8 mouse cellular contexts compared by ENCODE assay signal in genomic region chr19:40343018-40343417, GRCm38 (mm10).
A peak's percentile ranks its signal among the peaks of the same experiment; 100 is the strongest.
DNase-seq lines count a peak whose midpoint lies in the region; ATAC-seq and TF ChIP-seq lines count a peak whose summit lies in the region.

No protein-coding gene starts in this region.

- TF ChIP-seq EP300 in CH12.LX (IDR thresholded peaks at IDR 0.05; ENCODE audit: low read length) = no peak

- H3K4me1 ChIP-seq in CH12.LX (ENCODE audit: control insufficient read depth in 1 of 2, insufficient read depth in 2 of 2) = peaks cover 0 to 3% of the 10 kb centered on the region in 2 experiments; a peak in 1 of 4 replicates
- H3K4me1 ChIP-seq in lung, embryonic 16.5 days (replicated peaks; ENCODE audit: control insufficient read depth, insufficient read depth, low read length) = peaks cover 10% of the 10 kb centered on the region

- intact Hi-C loops in heart, postnatal 25 days (cut with DNase I) = loop anchor here (1.0 to 2.0 kb wide), 2 partner anchors 38 to 202 kb away; no protein-coding TSS in a partner anchor

- no peaks in the 10 kb centered on the region for H3K9me3 ChIP-seq in CH12.LX (replicated peaks; ENCODE audit: low read length)
- H3K9me3 ChIP-seq in lung, embryonic 16.5 days (ENCODE audit: control insufficient read depth, low read length) = no peaks in the 10 kb centered on the region

- TF ChIP-seq RAD21 in CH12.LX (IDR thresholded peaks at IDR 0.05; ENCODE audit: low read depth, low read length) = peak; percentile 94

- H3K4me3 ChIP-seq in CH12.LX (replicated peaks in 1 of 3; ENCODE audit: low read depth in 2 of 3, low read length in 2 of 3, poor library complexity in 1 of 3) = no peak overlapping the region
- H3K4me3 ChIP-seq in lung, embryonic 16.5 days (ENCODE audit: low read length) = no peak overlapping the region

- in situ Hi-C loops in CH12.LX (cut with MboI; ENCODE audit: low pct_ligation_motif_present, low pct_unique_long_range_greater_than_20kb, low sequenced_read_pairs) = loop anchor here (10.0 kb wide), 1 partner anchor 202 kb away; no protein-coding TSS in a partner anchor

- H3K79me2 ChIP-seq in CH12.LX (replicated peaks; ENCODE audit: control insufficient read depth, extremely low read depth, insufficient read depth, poor library complexity, severe bottlenecking) = no peaks in the 10 kb centered on the region

- peak; percentile 80 for DNase-seq in CH12.LX (ENCODE audit: extremely low read depth)
- peak; percentile 89 for DNase-seq in brain, adult 2 months (ENCODE audit: low read depth, low spot score)
- DNase-seq in heart, postnatal 25 days (ENCODE audit: low spot score) = peak; percentile 45
- DNase-seq in layer of hippocampus, adult 8-10 months (ENCODE audit: low spot score in 2 of 2) = peak; percentile 68 to 86
- peak; percentile 59 for DNase-seq in ovary, postnatal 10 days (ENCODE audit: low spot score)
- peak; percentile 75 for DNase-seq in thymus, postnatal 0 days (ENCODE audit: low spot score)

- H3K27me3 ChIP-seq in CH12.LX (replicated peaks) = no peaks in the 10 kb centered on the region
- H3K27me3 ChIP-seq in lung, embryonic 16.5 days (ENCODE audit: control insufficient read depth, insufficient read depth, low read depth, low read length) = no peaks in the 10 kb centered on the region

- H3K36me3 ChIP-seq in CH12.LX (replicated peaks in 1 of 2; ENCODE audit: control insufficient read depth in 1 of 2, insufficient read depth in 1 of 2, low read length in 1 of 2) = peaks cover 0 to 3% of the 10 kb centered on the region in 2 experiments
- no peaks in the 10 kb centered on the region for H3K36me3 ChIP-seq in lung, embryonic 16.5 days (ENCODE audit: control insufficient read depth, insufficient read depth, low read length)

- dilution Hi-C loops in CH12.LX (cut with MboI; ENCODE audit: extremely low pct_ligation_motif_present, extremely low pct_unique_long_range_greater_than_20kb, low sequenced_read_pairs) = no loop called here

- no peak for TF ChIP-seq POLR2A in CH12.LX (IDR thresholded peaks at IDR 0.05; ENCODE audit: low read depth, low read length)

- peak; percentile 84 to 95 for TF ChIP-seq CTCF in CH12.LX (conservative IDR thresholded peaks at IDR 0.05 in 1 of 2, IDR thresholded peaks at IDR 0.05 in 1 of 2; ENCODE audit: low read depth in 2 of 2, low read length in 2 of 2)

- peak; percentile 83 for ATAC-seq in erythroid progenitor cell, adult 5-6 weeks (replicated peaks; ENCODE audit: low FRiP score, poor library complexity, severe bottlenecking)
- ATAC-seq in lung, embryonic 16.5 days (ENCODE audit: low read depth) = peak; percentile 57

- no peak overlapping the region for H3K4me2 ChIP-seq in CH12.LX (ENCODE audit: insufficient read depth, low read depth, poor library complexity, severe bottlenecking)
- no peak overlapping the region for H3K4me2 ChIP-seq in lung, embryonic 16.5 days (ENCODE audit: low read depth, low read length)

- H3K27ac ChIP-seq in CH12.LX (ENCODE audit: insufficient read depth, low read depth) = no peak overlapping the region
- no peak overlapping the region for H3K27ac ChIP-seq in lung, embryonic 16.5 days (ENCODE audit: low read length)

- 8% methylated on average over 5 of the region's 5 CpGs for WGBS in lung, embryonic 16.5 days

- no peak overlapping the region for H3K9ac ChIP-seq in CH12.LX (ENCODE audit: insufficient read depth, low read depth)
- H3K9ac ChIP-seq in lung, embryonic 16.5 days (ENCODE audit: low read length) = no peak overlapping the region

TF ChIP-seq in CH12.LX, 34 proteins besides CTCF, POLR2A, EP300 and RAD21:
- TF ChIP-seq MYC (IDR thresholded peaks at IDR 0.05; ENCODE audit: low read depth, low read length) (no peak), SMC3 (IDR thresholded peaks at IDR 0.05; ENCODE audit: low read depth, low read length) (peak; percentile 82), ZC3H11A (IDR thresholded peaks at IDR 0.05; ENCODE audit: low read depth, low read length) (peak; percentile 7; the same call in 1 of the 2 replicates), ZNF384 (IDR thresholded peaks at IDR 0.05; ENCODE audit: low read depth, low read length) (no peak), CHD2 (IDR thresholded peaks at IDR 0.05; ENCODE audit: low read length) (no peak), TCF12 (IDR thresholded peaks at IDR 0.05; ENCODE audit: low read depth, low read length) (no peak), MAX (IDR thresholded peaks at IDR 0.05; ENCODE audit: low read length) (no peak), SIN3A (IDR thresholded peaks at IDR 0.05; ENCODE audit: low read length) (no peak), JUND (conservative IDR thresholded peaks at IDR 0.05; ENCODE audit: low read depth, low read length) (no peak), ZKSCAN1 (IDR thresholded peaks at IDR 0.05; ENCODE audit: borderline replicate concordance, low read depth, low read length) (no peak), MXI1 (IDR thresholded peaks at IDR 0.05; ENCODE audit: low read depth, low read length) (no peak), JUN (IDR thresholded peaks at IDR 0.05; ENCODE audit: insufficient read depth, low read depth, low read length) (no peak), ETS1 (conservative IDR thresholded peaks at IDR 0.05; ENCODE audit: low read depth, low read length) (no peak), UBTF (IDR thresholded peaks at IDR 0.05; ENCODE audit: low read depth, low read length) (no peak), MAFK (IDR thresholded peaks at IDR 0.05; ENCODE audit: insufficient replicate concordance, low read length) (no peak), HCFC1 (IDR thresholded peaks at IDR 0.05; ENCODE audit: low read depth, low read length) (no peak)
